Mouse (Mus musculus) small intestine, adult 2 months (tissue): ENCODE results near the gene Dusp5.

Experiments
- CTCF ChIP-seq: fragments of 200-500 bp; IDR thresholded peaks from 2 replicates; pipeline ENCODE4 v1.5.1; 2012; ENCODE audit warnings: low read depth, mild to moderate bottlenecking, control low read depth, inconsistent platforms, low read length, moderate library complexity, mixed read lengths; ENCODE audit not compliant: insufficient replicate concordance, insufficient read length; ENCODE audit errors: extremely low read depth
- POLR2A ChIP-seq: fragments of 200-500 bp; IDR thresholded peaks from 2 replicates; pipeline ENCODE4 v1.6.1; 2012; ENCODE audit warnings: low read depth, mild to moderate bottlenecking, control low read depth, inconsistent platforms, low read length, moderate library complexity

- TF ChIP-seq POLR2A (no peak), CTCF (no peak)
These were observed 3.1 kb downstream of the Dusp5 start for GRCm38 (mm10) chr19:53532021-53532420.
